Mouse (Mus musculus): ENCODE measurements at regions not wholly inside any gene's neighbourhood (a gene's known extent, or its start where the extent isn't known, plus 50 kb on each side); places are given as distances from the start of the nearest gene placed in this dataset.

DNA sequence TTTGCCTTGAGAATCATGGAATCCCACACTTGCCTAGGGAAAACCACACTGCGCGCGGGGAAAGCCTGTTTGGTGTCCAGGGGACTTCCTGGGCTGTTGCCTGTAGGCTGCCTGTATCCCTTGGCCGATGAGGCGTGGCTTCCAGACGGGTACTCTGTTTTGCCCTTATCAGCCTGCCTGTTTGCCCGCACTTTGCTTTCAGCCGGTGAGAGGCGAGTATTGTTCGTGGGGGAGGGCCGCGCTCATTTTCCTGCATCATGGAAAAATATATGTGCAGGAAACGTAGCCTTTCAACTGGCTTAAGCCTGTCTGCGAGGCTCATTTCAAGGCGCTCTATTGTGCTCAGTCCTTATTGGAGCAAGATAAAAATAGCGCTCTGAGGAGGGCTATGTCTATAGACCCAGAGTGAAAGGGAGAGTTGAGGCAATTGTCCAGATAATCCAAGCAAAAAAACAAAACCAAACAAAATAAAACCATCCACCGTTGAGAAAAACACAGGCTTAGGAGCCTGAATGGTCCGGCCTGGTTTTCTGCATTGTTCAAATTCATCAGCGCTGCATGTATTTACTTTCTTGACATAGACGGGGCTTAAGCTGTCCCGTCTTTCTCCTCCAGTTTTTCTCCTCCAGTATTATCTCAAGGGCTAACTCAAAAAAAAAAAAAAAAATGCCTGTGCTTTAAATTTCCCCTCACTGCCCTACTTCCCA lies 67.9 kb downstream of the Klf5 start:
- Histone ChIP-seq H3K4me3 (ENCODE audit: low read length) (no peak overlapping the region), H3K27ac (ENCODE audit: low read depth, low read length) (no peak overlapping the region), H3K36me3 (ENCODE audit: control insufficient read depth, insufficient read depth, low read length) (no peaks in the 10 kb centered on the region), H3K4me1 (ENCODE audit: control insufficient read depth, insufficient read depth, low read length) (no peaks in the 10 kb centered on the region), H3K27me3 (ENCODE audit: control insufficient read depth, insufficient read depth, low read length) (no peaks in the 10 kb centered on the region), H3K9me3 (ENCODE audit: control insufficient read depth, low read length) (no peaks in the 10 kb centered on the region), H3K4me2 (replicated peaks; ENCODE audit: low read depth, low read length) (0 out of 2 replicates have a peak overlapping the region, but pooled peaks have one; percentile 8), H3K9ac (ENCODE audit: low read depth, low read length) (no peak overlapping the region)
- ATAC-seq (ENCODE audit: low FRiP score, low TSS enrichment), result peak; percentile 88
- 60% methylated on average over 21 of the region's 21 CpGs for WGBS

DNA sequence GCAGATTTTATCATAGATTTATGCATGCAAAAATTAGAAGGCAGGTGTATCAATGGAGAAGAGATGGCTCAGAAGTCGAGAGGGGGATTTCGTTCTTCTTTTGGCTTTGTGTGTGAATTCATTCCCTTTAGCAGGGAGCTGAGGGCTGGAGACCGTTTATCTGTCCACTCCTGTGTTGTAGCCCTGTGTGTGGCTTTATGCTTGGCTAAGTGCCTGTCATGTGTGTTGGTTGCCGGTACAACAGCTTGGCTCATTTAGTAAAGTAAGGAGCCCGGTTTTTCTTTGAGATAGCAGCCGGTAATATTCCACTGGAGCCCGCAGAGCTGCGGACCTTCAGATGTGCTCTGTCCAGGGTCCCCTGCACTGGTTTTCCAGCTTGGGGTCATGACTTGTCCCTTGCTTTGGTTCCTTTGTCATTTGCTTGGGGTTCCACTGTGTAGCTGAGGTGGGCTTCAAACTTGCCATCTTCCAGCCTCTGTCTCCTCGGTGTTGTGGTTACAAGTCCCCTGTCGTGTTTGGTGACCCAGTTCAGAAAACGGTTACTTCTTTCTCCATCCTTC lies 68.6 kb downstream of the Klf5 start:
- Histone ChIP-seq H3K36me3 (ENCODE audit: control insufficient read depth, insufficient read depth, low read length) (no peaks in the 10 kb centered on the region), H3K9me3 (ENCODE audit: control insufficient read depth, low read length) (no peaks in the 10 kb centered on the region), H3K4me3 (ENCODE audit: low read length) (no peak overlapping the region), H3K9ac (ENCODE audit: low read depth, low read length) (no peak overlapping the region), H3K4me2 (replicated peaks; ENCODE audit: low read depth, low read length) (no peak overlapping the region), H3K27me3 (ENCODE audit: control insufficient read depth, insufficient read depth, low read length) (no peaks in the 10 kb centered on the region), H3K27ac (ENCODE audit: low read depth, low read length) (no peak overlapping the region), H3K4me1 (ENCODE audit: control insufficient read depth, insufficient read depth, low read length) (no peaks in the 10 kb centered on the region)
- ATAC-seq (ENCODE audit: low FRiP score, low TSS enrichment), result no peak
- 58% methylated on average over 11 of the region's 11 CpGs for WGBS

DNA sequence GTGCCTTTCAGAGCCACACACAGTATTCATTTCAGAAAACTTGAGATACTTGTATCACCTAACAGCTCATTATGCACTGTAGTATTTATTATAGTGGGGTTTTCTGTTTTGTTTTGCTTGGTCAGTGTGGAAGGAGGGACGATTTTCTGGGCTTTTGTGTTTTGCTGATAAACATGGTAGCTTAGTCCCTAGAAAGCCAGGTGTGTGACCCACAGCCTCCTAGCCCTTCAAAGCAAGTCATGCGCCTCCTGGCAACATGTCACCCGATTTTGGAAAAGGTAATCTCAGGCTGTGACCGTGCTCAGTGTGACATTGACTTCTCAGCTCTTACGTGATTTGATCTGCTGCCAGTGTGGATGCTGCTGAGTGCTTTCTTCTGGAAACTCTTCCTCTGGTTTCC lies 70.9 kb downstream of the Klf5 start:
- no peaks in the 10 kb centered on the region for H3K4me1 ChIP-seq (ENCODE audit: control insufficient read depth, insufficient read depth, low read length)
- no peak overlapping the region for H3K9ac ChIP-seq (ENCODE audit: low read depth, low read length)
- H3K9me3 ChIP-seq (ENCODE audit: control insufficient read depth, low read length), result no peaks in the 10 kb centered on the region
- no peak overlapping the region for H3K4me3 ChIP-seq (ENCODE audit: low read length)
- no peak for ATAC-seq (ENCODE audit: low FRiP score, low TSS enrichment)
- no peaks in the 10 kb centered on the region for H3K27me3 ChIP-seq (ENCODE audit: control insufficient read depth, insufficient read depth, low read length)
- H3K27ac ChIP-seq (ENCODE audit: low read depth, low read length), result no peak overlapping the region
- no peaks in the 10 kb centered on the region for H3K36me3 ChIP-seq (ENCODE audit: control insufficient read depth, insufficient read depth, low read length)
- 81% methylated on average over 5 of the region's 5 CpGs for WGBS
- H3K4me2 ChIP-seq (replicated peaks; ENCODE audit: low read depth, low read length), result no peak overlapping the region

DNA sequence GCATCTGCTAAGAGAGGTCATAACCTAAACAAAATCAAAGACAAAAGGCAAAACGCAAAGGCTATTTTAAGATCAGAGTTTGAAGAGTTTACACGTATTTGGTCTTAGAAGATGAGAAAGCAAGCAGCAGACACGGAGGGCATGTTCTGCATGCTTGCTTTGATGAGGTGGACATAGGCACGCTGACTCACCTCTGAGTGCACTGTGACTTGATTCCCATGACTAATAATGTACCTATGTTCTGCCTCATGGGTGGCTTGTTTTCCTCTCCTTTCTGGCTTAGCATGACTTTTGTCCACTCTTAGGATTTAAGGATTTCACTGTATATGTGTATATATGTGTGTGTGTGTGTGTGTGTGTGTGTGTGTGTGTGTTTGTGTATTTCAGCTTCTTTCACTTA lies 75.2 kb downstream of the Klf5 start:
- H3K27me3 ChIP-seq (ENCODE audit: control insufficient read depth, insufficient read depth, low read length), result no peaks in the 10 kb centered on the region
- H3K4me3 ChIP-seq (ENCODE audit: low read length), result no peak overlapping the region
- no peaks in the 10 kb centered on the region for H3K4me1 ChIP-seq (ENCODE audit: control insufficient read depth, insufficient read depth, low read length)
- no peak overlapping the region for H3K9ac ChIP-seq (ENCODE audit: low read depth, low read length)
- H3K4me2 ChIP-seq (replicated peaks; ENCODE audit: low read depth, low read length), result no peak overlapping the region
- H3K27ac ChIP-seq (ENCODE audit: low read depth, low read length), result no peak overlapping the region
- WGBS, result 70% methylated on average over 4 of the region's 4 CpGs
- no peaks in the 10 kb centered on the region for H3K36me3 ChIP-seq (ENCODE audit: control insufficient read depth, insufficient read depth, low read length)
- ATAC-seq (ENCODE audit: low FRiP score, low TSS enrichment), result no peak
- H3K9me3 ChIP-seq (ENCODE audit: control insufficient read depth, low read length), result no peaks in the 10 kb centered on the region

DNA sequence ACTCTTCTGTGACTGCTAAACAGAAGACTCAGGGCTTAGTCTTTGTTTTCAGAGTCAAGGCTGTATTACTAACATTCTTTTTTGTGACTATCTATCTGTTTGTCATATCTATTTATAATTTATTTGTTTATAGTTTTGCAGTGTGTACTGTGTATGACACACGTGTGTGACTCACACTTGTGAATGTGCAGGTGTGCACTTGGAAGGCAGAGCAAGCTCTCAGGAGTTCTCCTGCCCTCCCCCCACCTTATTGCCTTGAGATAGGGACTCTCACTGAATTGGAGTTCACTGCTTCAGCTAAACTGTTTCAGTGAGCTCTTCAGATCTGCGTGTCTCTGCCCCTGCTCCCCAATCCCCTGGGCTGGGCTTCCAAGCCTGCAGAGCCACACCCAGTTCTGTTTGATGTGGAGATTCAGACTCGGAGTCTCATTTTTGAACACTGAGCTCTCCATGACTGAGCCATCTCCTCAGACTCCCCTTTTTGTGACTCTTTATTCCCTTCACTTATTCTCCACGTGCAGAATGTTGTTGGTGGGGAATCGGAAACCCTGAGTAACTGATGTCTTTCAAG lies 76.6 kb downstream of the Klf5 start:
- Histone ChIP-seq H3K27me3 (ENCODE audit: control insufficient read depth, insufficient read depth, low read length) (no peaks in the 10 kb centered on the region), H3K27ac (ENCODE audit: low read depth, low read length) (no peak overlapping the region), H3K36me3 (ENCODE audit: control insufficient read depth, insufficient read depth, low read length) (no peaks in the 10 kb centered on the region), H3K9me3 (ENCODE audit: control insufficient read depth, low read length) (no peaks in the 10 kb centered on the region), H3K9ac (ENCODE audit: low read depth, low read length) (no peak overlapping the region), H3K4me3 (ENCODE audit: low read length) (no peak overlapping the region), H3K4me2 (replicated peaks; ENCODE audit: low read depth, low read length) (no peak overlapping the region), H3K4me1 (ENCODE audit: control insufficient read depth, insufficient read depth, low read length) (no peaks in the 10 kb centered on the region)
- no peak for ATAC-seq (ENCODE audit: low FRiP score, low TSS enrichment)
- WGBS, result 57% methylated on average over 5 of the region's 5 CpGs

DNA sequence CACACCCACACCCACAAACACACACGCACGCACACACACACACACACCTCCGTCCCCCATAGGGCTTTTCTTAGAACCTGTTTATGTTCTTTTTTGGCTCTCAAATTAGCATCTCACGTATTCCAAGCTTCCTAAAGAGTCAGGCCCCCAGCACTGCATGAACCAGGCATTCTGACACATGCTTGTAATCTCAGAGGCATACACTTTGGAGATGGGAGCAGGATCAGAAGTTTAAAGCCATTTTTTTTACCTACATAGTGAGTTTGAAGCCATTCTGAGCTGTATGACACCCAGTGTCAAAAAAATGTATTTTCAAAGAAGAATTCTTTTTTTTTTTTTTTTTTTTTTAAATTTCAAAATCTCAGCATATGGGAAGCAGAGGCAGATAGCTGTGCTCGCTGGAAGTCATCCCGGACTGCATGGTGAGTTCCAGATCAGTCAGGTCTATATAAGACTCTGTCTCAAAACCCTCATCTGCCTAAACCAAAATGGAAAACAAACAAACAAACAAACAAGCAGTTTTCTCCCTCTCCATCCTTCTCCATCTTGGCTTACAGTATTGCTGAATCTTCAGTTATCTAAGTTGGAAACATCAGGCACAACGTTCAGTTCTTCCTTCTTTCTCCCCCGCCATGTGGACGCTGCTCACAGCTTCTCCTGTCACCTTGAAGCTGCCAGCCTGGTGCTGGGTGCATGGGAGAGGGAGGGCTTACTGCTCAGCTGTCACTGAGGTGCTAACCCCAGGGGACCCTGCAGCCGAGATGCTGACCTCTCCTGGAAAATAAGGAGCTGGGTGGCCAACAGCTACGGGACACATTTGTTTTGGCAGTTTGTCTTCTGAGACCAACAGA lies 78.4 kb downstream of the Klf5 start:
- Histone ChIP-seq H3K9me3 (ENCODE audit: control insufficient read depth, low read length) (no peaks in the 10 kb centered on the region), H3K4me2 (replicated peaks; ENCODE audit: low read depth, low read length) (no peak overlapping the region), H3K4me1 (ENCODE audit: control insufficient read depth, insufficient read depth, low read length) (no peaks in the 10 kb centered on the region), H3K27ac (ENCODE audit: low read depth, low read length) (no peak overlapping the region), H3K27me3 (ENCODE audit: control insufficient read depth, insufficient read depth, low read length) (no peaks in the 10 kb centered on the region), H3K4me3 (ENCODE audit: low read length) (no peak overlapping the region), H3K36me3 (ENCODE audit: control insufficient read depth, insufficient read depth, low read length) (no peaks in the 10 kb centered on the region), H3K9ac (ENCODE audit: low read depth, low read length) (no peak overlapping the region)
- WGBS, result 69% methylated on average over 11 of the region's 11 CpGs
- ATAC-seq (ENCODE audit: low FRiP score, low TSS enrichment), result no peak

DNA sequence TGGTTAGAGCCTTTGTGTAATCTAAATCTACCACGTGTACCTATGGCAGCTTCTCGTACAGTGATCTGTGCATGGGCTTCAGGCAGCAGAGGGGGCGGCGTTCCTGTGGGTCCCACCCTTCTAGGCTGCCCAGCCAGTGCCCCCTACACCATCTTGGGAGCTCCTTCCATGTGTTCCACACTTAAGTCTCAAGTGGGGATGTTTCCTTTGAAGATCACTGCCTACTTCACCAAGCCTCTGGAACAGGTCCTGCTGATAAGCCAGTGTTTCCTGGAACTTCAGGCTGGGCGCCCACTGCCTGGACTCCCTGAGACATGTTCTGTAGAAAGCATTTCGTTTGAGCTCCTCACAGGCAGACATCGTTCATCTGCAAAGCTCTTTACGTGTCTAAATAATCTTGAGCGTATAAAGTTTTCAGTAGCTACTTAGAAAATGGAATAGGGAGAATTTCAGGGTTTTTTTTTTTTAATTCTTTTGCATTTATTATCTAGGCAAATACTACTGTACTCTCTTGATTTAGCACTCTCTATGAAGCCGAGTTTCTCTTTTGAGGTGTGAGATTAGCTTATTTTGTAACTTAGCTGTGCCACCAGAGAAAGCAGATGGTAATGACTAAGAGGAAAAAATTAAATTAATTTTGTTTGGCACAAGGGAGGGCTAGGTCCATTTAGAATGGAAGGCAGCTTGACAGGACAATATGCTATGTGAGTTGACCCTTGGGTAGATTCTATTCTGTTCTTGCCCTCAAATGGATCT lies 82.9 kb downstream of the Klf5 start:
- H3K27ac ChIP-seq (ENCODE audit: low read depth, low read length), result no peak overlapping the region
- no peak overlapping the region for H3K9ac ChIP-seq (ENCODE audit: low read depth, low read length)
- no peak overlapping the region for H3K4me2 ChIP-seq (replicated peaks; ENCODE audit: low read depth, low read length)
- H3K36me3 ChIP-seq (ENCODE audit: control insufficient read depth, insufficient read depth, low read length), result no peaks in the 10 kb centered on the region
- no peak overlapping the region for H3K4me3 ChIP-seq (ENCODE audit: low read length)
- no peaks in the 10 kb centered on the region for H3K4me1 ChIP-seq (ENCODE audit: control insufficient read depth, insufficient read depth, low read length)
- ATAC-seq (ENCODE audit: low FRiP score, low TSS enrichment), result no peak
- no peaks in the 10 kb centered on the region for H3K27me3 ChIP-seq (ENCODE audit: control insufficient read depth, insufficient read depth, low read length)
- no peaks in the 10 kb centered on the region for H3K9me3 ChIP-seq (ENCODE audit: control insufficient read depth, low read length)
- WGBS, result 87% methylated on average over 10 of the region's 10 CpGs

DNA sequence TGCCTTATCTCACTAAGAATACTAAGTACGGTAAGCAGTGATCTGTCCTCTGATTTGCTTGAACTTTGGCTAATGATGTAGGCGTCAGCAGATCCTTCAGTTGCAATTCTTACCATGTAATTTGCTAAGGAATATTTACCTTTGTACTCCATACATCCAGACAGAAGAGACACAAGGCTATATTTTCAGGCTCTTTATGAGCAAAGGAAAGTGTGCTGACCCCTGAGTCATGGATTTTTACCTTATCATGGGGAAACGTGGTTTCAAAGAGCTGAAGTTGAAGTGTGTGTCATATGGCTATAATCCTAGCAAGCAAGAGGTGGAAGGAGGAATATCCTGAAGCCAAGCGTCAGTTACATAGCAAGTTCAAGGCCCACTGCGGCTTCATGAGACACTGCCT lies 83.6 kb downstream of the Klf5 start:
- H3K9ac ChIP-seq (ENCODE audit: low read depth, low read length), result no peak overlapping the region
- WGBS, result 90% methylated on average over 5 of the region's 5 CpGs
- ATAC-seq (ENCODE audit: low FRiP score, low TSS enrichment), result no peak
- H3K9me3 ChIP-seq (ENCODE audit: control insufficient read depth, low read length), result no peaks in the 10 kb centered on the region
- H3K4me2 ChIP-seq (replicated peaks; ENCODE audit: low read depth, low read length), result no peak overlapping the region
- H3K27ac ChIP-seq (ENCODE audit: low read depth, low read length), result no peak overlapping the region
- H3K4me1 ChIP-seq (ENCODE audit: control insufficient read depth, insufficient read depth, low read length), result no peaks in the 10 kb centered on the region
- H3K36me3 ChIP-seq (ENCODE audit: control insufficient read depth, insufficient read depth, low read length), result no peaks in the 10 kb centered on the region
- no peak overlapping the region for H3K4me3 ChIP-seq (ENCODE audit: low read length)
- no peaks in the 10 kb centered on the region for H3K27me3 ChIP-seq (ENCODE audit: control insufficient read depth, insufficient read depth, low read length)
